Mouse (Mus musculus): ENCODE measurements around the gene Igfbp7. TPM values are rescaled to one million over a fixed set of nuclear protein-coding genes. Genes with fewer than 3 reads are reported as not detected.

Igfbp7 gene
- total and polyA plus RNA-seq, 3 experiments = 0.17 to 0.70 (median 0.35) TPM

GRCm38 (mm10) chr5:77362120-77362519 lies 45.7 kb downstream of the Igfbp7 start:
- no peaks in the 10 kb centered on the region for H3K36me3 ChIP-seq (replicated peaks in 1 of 2; ENCODE audit: control insufficient read depth in 1 of 2, insufficient read depth in 1 of 2, low read length in 1 of 2)
- H3K27me3 ChIP-seq (replicated peaks) = no peaks in the 10 kb centered on the region
- dilution Hi-C loops (cut with MboI; ENCODE audit: extremely low pct_ligation_motif_present, extremely low pct_unique_long_range_greater_than_20kb, low sequenced_read_pairs) (no loop called here), in situ Hi-C loops (cut with MboI; ENCODE audit: low pct_ligation_motif_present, low pct_unique_long_range_greater_than_20kb, low sequenced_read_pairs) (loop anchor here (25.0 kb wide), 1 partner anchor 425 kb away; no protein-coding TSS in a partner anchor)
- H3K4me3 ChIP-seq (replicated peaks in 1 of 3; ENCODE audit: low read depth in 2 of 3, low read length in 2 of 3, poor library complexity in 1 of 3) = no peak overlapping the region
- no peak for DNase-seq (ENCODE audit: extremely low read depth)
- H3K27ac ChIP-seq (ENCODE audit: insufficient read depth, low read depth) = no peak overlapping the region
- TF ChIP-seq CHD1 (IDR thresholded peaks at IDR 0.05; ENCODE audit: low read depth, low read length) = no peak
- no peak for TF ChIP-seq ETS1 (conservative IDR thresholded peaks at IDR 0.05; ENCODE audit: low read depth, low read length)
- no peak for TF ChIP-seq ELF1 (IDR thresholded peaks at IDR 0.05; ENCODE audit: low read depth, low read length)
- TF ChIP-seq TBP (conservative IDR thresholded peaks at IDR 0.05; ENCODE audit: low read depth, low read length) = no peak
- TF ChIP-seq NELFE (IDR thresholded peaks at IDR 0.05; ENCODE audit: low read depth, low read length) = no peak
- TF ChIP-seq HCFC1 (IDR thresholded peaks at IDR 0.05; ENCODE audit: low read depth, low read length) = no peak
- no peak for TF ChIP-seq BHLHE40 (IDR thresholded peaks at IDR 0.05; ENCODE audit: low read depth, low read length)
- TF ChIP-seq MEF2A (IDR thresholded peaks at IDR 0.05; ENCODE audit: borderline replicate concordance, low read depth, low read length) = no peak
- no peak for TF ChIP-seq PAX5 (IDR thresholded peaks at IDR 0.05; ENCODE audit: low read length)
- no peak for TF ChIP-seq KAT2A (IDR thresholded peaks at IDR 0.05; ENCODE audit: insufficient replicate concordance, low read length)
- H3K4me1 ChIP-seq (ENCODE audit: control insufficient read depth in 1 of 2, insufficient read depth in 2 of 2) = peaks cover 14 to 26% of the 10 kb centered on the region in 2 experiments
- H3K9me3 ChIP-seq (replicated peaks; ENCODE audit: low read length) = no peaks in the 10 kb centered on the region
- no peak overlapping the region for H3K4me2 ChIP-seq (ENCODE audit: insufficient read depth, low read depth, poor library complexity, severe bottlenecking)
- H3K79me2 ChIP-seq (replicated peaks; ENCODE audit: control insufficient read depth, extremely low read depth, insufficient read depth, poor library complexity, severe bottlenecking) = no peaks in the 10 kb centered on the region
- H3K9ac ChIP-seq (ENCODE audit: insufficient read depth, low read depth) = no peak overlapping the region

- H3K79me2 ChIP-seq (replicated peaks; ENCODE audit: control insufficient read depth, extremely low read depth, insufficient read depth, poor library complexity, severe bottlenecking) = no peaks in the 10 kb centered on the region
These were observed 46.8 kb downstream of the Igfbp7 start for GRCm38 (mm10) chr5:77361006-77361405.

GRCm38 (mm10) chr5:77359971-77360370 lies 47.9 kb downstream of the Igfbp7 start:
- Histone ChIP-seq H3K79me2 (replicated peaks; ENCODE audit: control insufficient read depth, extremely low read depth, insufficient read depth, poor library complexity, severe bottlenecking) (no peaks in the 10 kb centered on the region), H3K4me2 (ENCODE audit: insufficient read depth, low read depth, poor library complexity, severe bottlenecking) (no peak overlapping the region), H3K9me3 (replicated peaks; ENCODE audit: low read length) (no peaks in the 10 kb centered on the region), H3K27me3 (replicated peaks) (no peaks in the 10 kb centered on the region), H3K4me1 (ENCODE audit: control insufficient read depth in 1 of 2, insufficient read depth in 2 of 2) (peaks cover 10 to 30% of the 10 kb centered on the region in 2 experiments), H3K9ac (ENCODE audit: insufficient read depth, low read depth) (no peak overlapping the region), H3K4me3 (replicated peaks in 1 of 3; ENCODE audit: low read depth in 2 of 3, low read length in 2 of 3, poor library complexity in 1 of 3) (no peak overlapping the region), H3K36me3 (replicated peaks in 1 of 2; ENCODE audit: control insufficient read depth in 1 of 2, insufficient read depth in 1 of 2, low read length in 1 of 2) (no peaks in the 10 kb centered on the region), H3K27ac (ENCODE audit: insufficient read depth, low read depth) (no peak overlapping the region)
- TF ChIP-seq BHLHE40 (IDR thresholded peaks at IDR 0.05; ENCODE audit: low read depth, low read length) (no peak), ZMIZ1 (IDR thresholded peaks at IDR 0.05; ENCODE audit: low read depth, low read length) (no peak), ELF1 (IDR thresholded peaks at IDR 0.05; ENCODE audit: low read depth, low read length) (no peak)
- DNase-seq (ENCODE audit: extremely low read depth) = no peak
- in situ Hi-C loops (cut with MboI; ENCODE audit: low pct_ligation_motif_present, low pct_unique_long_range_greater_than_20kb, low sequenced_read_pairs) (loop anchor here (25.0 kb wide), 1 partner anchor 427 kb away; no protein-coding TSS in a partner anchor), dilution Hi-C loops (cut with MboI; ENCODE audit: extremely low pct_ligation_motif_present, extremely low pct_unique_long_range_greater_than_20kb, low sequenced_read_pairs) (no loop called here)

More at GRCm38 (mm10) chr5:77361006-77361405, 46.8 kb downstream of the Igfbp7 start:
- Histone ChIP-seq H3K4me2 (ENCODE audit: insufficient read depth, low read depth, poor library complexity, severe bottlenecking) (no peak overlapping the region), H3K9ac (ENCODE audit: insufficient read depth, low read depth) (no peak overlapping the region), H3K27me3 (replicated peaks) (no peaks in the 10 kb centered on the region), H3K4me3 (replicated peaks in 1 of 3; ENCODE audit: low read depth in 2 of 3, low read length in 2 of 3, poor library complexity in 1 of 3) (no peak overlapping the region), H3K4me1 (ENCODE audit: control insufficient read depth in 1 of 2, insufficient read depth in 2 of 2) (peaks cover 8 to 24% of the 10 kb centered on the region in 2 experiments), H3K27ac (ENCODE audit: insufficient read depth, low read depth) (no peak overlapping the region), H3K9me3 (replicated peaks; ENCODE audit: low read length) (no peaks in the 10 kb centered on the region), H3K36me3 (replicated peaks in 1 of 2; ENCODE audit: control insufficient read depth in 1 of 2, insufficient read depth in 1 of 2, low read length in 1 of 2) (no peaks in the 10 kb centered on the region)
- DNase-seq (ENCODE audit: extremely low read depth) = no peak
- dilution Hi-C loops (cut with MboI; ENCODE audit: extremely low pct_ligation_motif_present, extremely low pct_unique_long_range_greater_than_20kb, low sequenced_read_pairs) (no loop called here), in situ Hi-C loops (cut with MboI; ENCODE audit: low pct_ligation_motif_present, low pct_unique_long_range_greater_than_20kb, low sequenced_read_pairs) (loop anchor here (25.0 kb wide), 1 partner anchor 426 kb away; no protein-coding TSS in a partner anchor)
- TF ChIP-seq MYC (IDR thresholded peaks at IDR 0.05; ENCODE audit: low read depth, low read length) = no peak

Measured in CH12.LX (cell line).